Mouse (Mus musculus): Measurements from ENCODE around the gene Smarcb1. TPM values are rescaled to one million over a fixed set of nuclear protein-coding genes. Genes with fewer than 3 reads are reported as not detected.
"Not testable (repeated sequence)": the region's sequence is repeated elsewhere in the genome, so short reads cannot be mapped to it uniquely, and the experiment has no call there.

Gene Smarcb1
- polyA plus RNA-seq, 1 experiment from 2014 or later, result 54.9 TPM

- Histone ChIP-seq H3K4me1 (replicated peaks; ENCODE audit: control insufficient read depth, insufficient read depth, low read length) (peaks cover 4% of the 10 kb centered on the region), H3K9me3 (ENCODE audit: control insufficient read depth) (no peaks in the 10 kb centered on the region), H3K9ac (ENCODE audit: low read depth, low read length) (no peak overlapping the region), H3K4me2 (replicated peaks; ENCODE audit: low read depth) (no peak overlapping the region), H3K36me3 (ENCODE audit: control insufficient read depth, insufficient read depth) (peaks cover 31% of the 10 kb centered on the region), H3K4me3 (ENCODE audit: low read depth, low read length) (no peak overlapping the region), H3K27ac (ENCODE audit: low read depth, low read length) (no peak overlapping the region), H3K27me3 (replicated peaks; ENCODE audit: control insufficient read depth, insufficient read depth, low read length) (no peaks in the 10 kb centered on the region)
- no peak for TF ChIP-seq CTCF (IDR thresholded peaks at IDR 0.05; ENCODE audit: low read depth)
- WGBS, result 90% methylated on average over 5 of the region's 5 CpGs
- no peak for ATAC-seq
Measured at GRCm38 (mm10) chr10:75895730-75896129, 25.7 kb downstream of the Smarcb1 start.

DNA sequence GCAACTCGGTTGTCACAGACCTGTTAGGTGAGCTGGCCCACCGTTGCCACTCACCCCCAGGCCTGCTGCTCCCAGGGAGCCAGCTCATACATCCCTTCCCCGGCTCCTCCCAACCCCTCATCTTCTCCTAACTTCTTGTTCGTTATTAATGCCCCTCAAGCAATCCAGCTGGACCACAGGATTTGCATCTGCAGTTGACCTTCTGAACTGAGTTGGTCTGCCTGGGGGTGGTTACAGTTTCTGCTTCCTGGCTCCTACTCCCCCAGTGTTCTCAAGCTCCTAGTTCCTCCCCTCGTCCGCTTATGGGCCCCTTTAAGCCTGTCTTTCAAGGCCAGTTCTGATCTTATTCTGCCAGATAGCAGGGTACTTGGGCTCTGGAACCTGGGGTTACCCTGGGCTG lies 26.8 kb downstream of the Smarcb1 start:
- TF ChIP-seq CTCF (IDR thresholded peaks at IDR 0.05; ENCODE audit: low read depth), result no peak
- H3K4me1 ChIP-seq (replicated peaks; ENCODE audit: control insufficient read depth, insufficient read depth, low read length), result peaks cover 4% of the 10 kb centered on the region
- no peak overlapping the region for H3K27ac ChIP-seq (ENCODE audit: low read depth, low read length)
- no peak for ATAC-seq
- H3K4me3 ChIP-seq (ENCODE audit: low read depth, low read length), result no peak overlapping the region
- H3K36me3 ChIP-seq (ENCODE audit: control insufficient read depth, insufficient read depth), result peaks cover 27% of the 10 kb centered on the region
- H3K27me3 ChIP-seq (replicated peaks; ENCODE audit: control insufficient read depth, insufficient read depth, low read length), result no peaks in the 10 kb centered on the region
- 73% methylated on average over 6 of the region's 6 CpGs for WGBS
- no peak overlapping the region for H3K4me2 ChIP-seq (replicated peaks; ENCODE audit: low read depth)
- no peaks in the 10 kb centered on the region for H3K9me3 ChIP-seq (ENCODE audit: control insufficient read depth)
- no peak overlapping the region for H3K9ac ChIP-seq (ENCODE audit: low read depth, low read length)

DNA sequence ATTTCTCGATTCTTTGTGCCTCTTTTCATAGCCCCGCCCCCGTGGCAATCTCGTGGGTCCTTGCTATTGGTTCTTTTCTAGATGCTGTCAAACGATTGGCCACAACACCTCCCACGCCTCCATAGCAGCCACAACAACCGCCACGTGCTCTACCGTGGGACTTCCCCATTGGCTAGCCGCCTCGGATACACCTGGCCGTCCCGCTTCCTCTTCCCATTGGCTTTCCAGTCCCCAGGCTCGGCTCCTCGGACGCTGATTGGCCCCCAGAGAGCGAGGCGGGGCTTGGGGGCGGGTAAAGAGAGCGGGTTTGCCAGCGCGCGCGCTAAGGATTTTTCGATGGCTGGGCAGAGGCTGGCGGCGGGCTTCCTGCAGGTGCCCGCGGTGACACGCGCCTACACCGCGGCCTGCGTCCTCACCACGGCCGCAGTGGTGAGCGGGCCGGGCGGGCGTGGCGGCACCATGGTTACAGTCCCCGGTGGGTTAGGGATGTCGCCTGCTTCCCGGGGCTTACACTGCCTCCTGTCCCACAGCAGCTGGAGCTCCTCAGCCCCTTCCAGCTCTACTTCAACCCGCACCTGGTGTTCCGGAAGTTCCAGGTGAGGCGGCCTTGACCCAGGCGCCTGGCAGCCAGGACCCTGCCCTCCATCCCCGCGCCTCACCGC lies 28.2 kb downstream of the Smarcb1 start, which contains the start of gene Derl3:
TSS of gene Derl3 (plus strand) at position 325 of the 662 bp plus-strand sequence.
- TF ChIP-seq CTCF (IDR thresholded peaks at IDR 0.05; ENCODE audit: low read depth), result no peak
- Histone ChIP-seq H3K9me3 (ENCODE audit: control insufficient read depth) (no peaks in the 10 kb centered on the region), H3K4me1 (replicated peaks; ENCODE audit: control insufficient read depth, insufficient read depth, low read length) (peaks cover 4% of the 10 kb centered on the region), H3K4me2 (replicated peaks; ENCODE audit: low read depth) (peak within 1 kb of the TSS; percentile 84), H3K27me3 (replicated peaks; ENCODE audit: control insufficient read depth, insufficient read depth, low read length) (no peaks in the 10 kb centered on the region), H3K4me3 (ENCODE audit: low read depth, low read length) (peak within 1 kb of the TSS; percentile 36), H3K36me3 (ENCODE audit: control insufficient read depth, insufficient read depth) (peaks cover 27% of the 10 kb centered on the region), H3K27ac (ENCODE audit: low read depth, low read length) (no peak within 1 kb of the TSS), H3K9ac (ENCODE audit: low read depth, low read length) (peak within 1 kb of the TSS; percentile 31; the same call in 1 of the 2 replicates)
- ATAC-seq, result peak; percentile 100
- WGBS, result 1% methylated on average over 50 of the region's 51 CpGs

- Histone ChIP-seq H3K27me3 (replicated peaks; ENCODE audit: control insufficient read depth, insufficient read depth, low read length) (no peaks in the 10 kb centered on the region), H3K4me3 (ENCODE audit: low read depth, low read length) (no peak overlapping the region), H3K9ac (ENCODE audit: low read depth, low read length) (no peak overlapping the region), H3K27ac (ENCODE audit: low read depth, low read length) (no peak overlapping the region), H3K4me1 (replicated peaks; ENCODE audit: control insufficient read depth, insufficient read depth, low read length) (peaks cover 4% of the 10 kb centered on the region), H3K4me2 (replicated peaks; ENCODE audit: low read depth) (no peak overlapping the region), H3K36me3 (ENCODE audit: control insufficient read depth, insufficient read depth) (0 out of 2 replicates have a peak, but pooled peaks cover 1% of the 10 kb centered on the region), H3K9me3 (ENCODE audit: control insufficient read depth) (no peaks in the 10 kb centered on the region)
- WGBS, result 41% methylated on average over 8 of the region's 8 CpGs
- no peak for ATAC-seq
- TF ChIP-seq CTCF (IDR thresholded peaks at IDR 0.05; ENCODE audit: low read depth), result no peak
Measured at GRCm38 (mm10) chr10:75889406-75890153, 31.8 kb downstream of the Smarcb1 start.

- ATAC-seq; H3K36me3 ChIP-seq (ENCODE audit: control insufficient read depth, insufficient read depth); H3K9ac ChIP-seq (ENCODE audit: low read depth, low read length); H3K4me1 ChIP-seq (replicated peaks; ENCODE audit: control insufficient read depth, insufficient read depth, low read length); H3K4me3 ChIP-seq (ENCODE audit: low read depth, low read length); H3K9me3 ChIP-seq (ENCODE audit: control insufficient read depth); H3K4me2 ChIP-seq (replicated peaks; ENCODE audit: low read depth); H3K27me3 ChIP-seq (replicated peaks; ENCODE audit: control insufficient read depth, insufficient read depth, low read length); H3K27ac ChIP-seq (ENCODE audit: low read depth, low read length): not testable (repeated sequence)
- WGBS, result 87% methylated on average over 5 of the region's 5 CpGs
Measured at GRCm38 (mm10) chr10:75887504-75887903, 33.9 kb downstream of the Smarcb1 start.

DNA sequence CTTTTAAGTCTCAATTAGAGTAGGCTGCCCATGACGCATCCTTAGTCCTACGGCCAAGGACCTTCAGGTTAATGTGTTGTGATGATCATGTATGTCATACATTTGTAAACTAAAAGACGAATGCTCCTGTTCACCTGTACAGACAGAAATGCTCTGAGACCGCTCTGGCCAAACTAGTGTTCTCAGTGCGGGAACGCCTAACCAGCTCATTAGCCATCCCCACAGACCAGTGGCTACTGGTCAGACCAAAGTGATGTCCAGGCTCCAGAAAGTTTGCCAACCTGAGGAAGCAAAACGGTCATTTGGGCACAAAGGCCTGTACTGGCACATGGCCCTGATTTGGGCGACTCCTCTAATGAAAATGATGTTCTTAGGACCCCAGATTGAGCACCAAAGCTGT lies 36.7 kb downstream of the Smarcb1 start:
- no peak overlapping the region for H3K4me3 ChIP-seq (ENCODE audit: low read depth, low read length)
- 94% methylated on average over 8 of the region's 8 CpGs for WGBS
- H3K27me3 ChIP-seq (replicated peaks; ENCODE audit: control insufficient read depth, insufficient read depth, low read length), result no peaks in the 10 kb centered on the region
- H3K4me1 ChIP-seq (replicated peaks; ENCODE audit: control insufficient read depth, insufficient read depth, low read length), result no peaks in the 10 kb centered on the region
- no peaks in the 10 kb centered on the region for H3K36me3 ChIP-seq (ENCODE audit: control insufficient read depth, insufficient read depth)
- TF ChIP-seq CTCF (IDR thresholded peaks at IDR 0.05; ENCODE audit: low read depth), result no peak
- no peaks in the 10 kb centered on the region for H3K9me3 ChIP-seq (ENCODE audit: control insufficient read depth)
- H3K27ac ChIP-seq (ENCODE audit: low read depth, low read length), result no peak overlapping the region
- no peak overlapping the region for H3K9ac ChIP-seq (ENCODE audit: low read depth, low read length)
- ATAC-seq, result no peak
- no peak overlapping the region for H3K4me2 ChIP-seq (replicated peaks; ENCODE audit: low read depth)
